Mouse (Mus musculus): ENCODE measurements at regions not wholly inside any gene's neighbourhood (a gene's known extent, or its start where the extent isn't known, plus 50 kb on each side); places are given as distances from the start of the nearest gene placed in this dataset.

DNA sequence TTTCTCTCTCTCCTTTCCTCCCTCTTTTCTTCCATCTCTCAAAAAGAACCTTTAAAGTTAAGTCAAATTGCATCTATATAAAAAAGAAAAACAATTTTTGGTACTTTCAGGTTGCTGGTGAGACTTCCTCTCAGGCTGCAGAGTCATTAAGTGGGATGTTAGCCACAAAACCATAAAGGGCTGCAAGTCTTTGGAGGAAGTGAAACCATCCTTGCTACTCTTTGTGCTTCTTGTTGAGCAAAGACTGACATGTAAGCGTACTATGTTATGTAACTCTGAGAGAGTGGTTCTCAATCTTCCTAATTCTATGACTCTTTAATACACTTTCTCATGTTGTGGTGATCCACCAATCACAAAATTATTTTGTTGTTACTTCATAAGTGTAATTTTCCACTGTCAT is 267.5 kb downstream of the Nr2f2 start:
- TF ChIP-seq CTCF (IDR thresholded peaks at IDR 0.05; ENCODE audit: low read depth, low read length) (no peak), POLR2A (IDR thresholded peaks at IDR 0.05; ENCODE audit: extremely low read depth, insufficient read depth, low read length) (no peak)

Measured in liver, adult 2 months (tissue).